Mouse (Mus musculus) myocyte (in vitro differentiated cells): ENCODE results near the gene Cacna2d3. TPM values are rescaled to one million over a fixed set of nuclear protein-coding genes. Genes with fewer than 3 reads are reported as not detected.

Experiments
- H3K27me3 ChIP-seq: one replicate; pipeline ENCODE4 v1.6.1; 2011; ENCODE audit not compliant: control insufficient read depth, insufficient read depth, insufficient read length
- H3K36me3 ChIP-seq: one replicate; pipeline ENCODE4 v1.6.1; 2011; ENCODE audit not compliant: control insufficient read depth, insufficient read depth
- H3K4me2 ChIP-seq: one replicate; pipeline ENCODE4 v1.6.1; 2011; ENCODE audit warnings: low read depth, control low read depth
- H3K4me3 ChIP-seq: one replicate; pipeline ENCODE4 v1.5.1; 2011; ENCODE audit warnings: mild to moderate bottlenecking, control low read depth, moderate library complexity
- H3K79me2 ChIP-seq: one replicate; pipeline ENCODE4 v1.6.1; 2011; ENCODE audit not compliant: control insufficient read depth, insufficient read depth
- H3ac ChIP-seq: one replicate; pipeline ENCODE4 v1.6.1; 2011; ENCODE audit not compliant: control insufficient read depth, insufficient read length
- CEBPB ChIP-seq: IDR thresholded peaks from 2 replicates; pipeline ENCODE4 v1.6.1; 2011; ENCODE audit warnings: mild to moderate bottlenecking, moderate library complexity; ENCODE audit not compliant: poor library complexity, insufficient read depth, severe bottlenecking
- E2F4 ChIP-seq: IDR thresholded peaks from one replicate; pipeline ENCODE4 v1.6.1; 2011; ENCODE audit warnings: mild to moderate bottlenecking, control low read depth, moderate library complexity; ENCODE audit not compliant: insufficient read depth
- MAX ChIP-seq: IDR thresholded peaks from one replicate; pipeline ENCODE4 v1.6.1; 2011; ENCODE audit warnings: low read depth, mild to moderate bottlenecking, control low read depth
- MYOD1 ChIP-seq, 3 experiments: IDR thresholded peaks; one replicate each; pipeline ENCODE4 v1.6.1; 2011; ENCODE audit warnings: control low read depth in 2 of 3, low read depth in 2 of 3, mild to moderate bottlenecking in 2 of 3, moderate library complexity in 1 of 3; ENCODE audit not compliant: insufficient read length in 2 of 3, control insufficient read depth in 1 of 3
- MYOG ChIP-seq, 3 experiments: IDR thresholded peaks; one replicate each; pipeline ENCODE4 v1.6.1; 2011; ENCODE audit warnings: control low read depth in 2 of 3, low read depth in 2 of 3, mild to moderate bottlenecking in 2 of 3; ENCODE audit not compliant: insufficient read length in 2 of 3, control insufficient read depth in 1 of 3, insufficient read depth in 1 of 3
- POLR2A ChIP-seq: IDR thresholded peaks from one replicate; pipeline ENCODE4 v1.6.1; 2011; ENCODE audit warnings: low read depth, mild to moderate bottlenecking, control low read depth, moderate library complexity; ENCODE audit not compliant: insufficient read length
- POLR2AphosphoS2 ChIP-seq: IDR thresholded peaks from one replicate; pipeline ENCODE4 v1.6.1; 2011; ENCODE audit warnings: low read depth, control low read depth; ENCODE audit not compliant: insufficient read length
- REST ChIP-seq: IDR thresholded peaks from one replicate; pipeline ENCODE4 v1.6.1; 2011; ENCODE audit warnings: mild to moderate bottlenecking, control low read depth, moderate library complexity; ENCODE audit not compliant: insufficient read depth, insufficient read length
- SRF ChIP-seq: IDR thresholded peaks from one replicate; pipeline ENCODE4 v1.6.1; 2011; ENCODE audit warnings: low read depth; ENCODE audit not compliant: control insufficient read depth, insufficient read length
- TCF12 ChIP-seq: IDR thresholded peaks from one replicate; pipeline ENCODE4 v1.6.1; 2011; ENCODE audit warnings: mild to moderate bottlenecking, control low read depth; ENCODE audit not compliant: poor library complexity, insufficient read depth, severe bottlenecking
- TCF3 ChIP-seq: IDR thresholded peaks from one replicate; pipeline ENCODE4 v1.6.1; 2011; ENCODE audit warnings: low read depth, control low read depth; ENCODE audit not compliant: insufficient read length
- USF1 ChIP-seq: IDR thresholded peaks from one replicate; pipeline ENCODE4 v1.6.1; 2011; ENCODE audit warnings: low read depth, mild to moderate bottlenecking, control low read depth, moderate library complexity
- polyA plus RNA-seq: library from polyadenylated mRNA; unstranded; fragments of >200 nt; fragmentation: generic; extraction: Trizol; gene quantifications from one replicate; pipeline ENCODE4 v1.2.1, GENCODE M21; 2012; ENCODE audit warnings: missing spikeins

The Cacna2d3 gene
- polyA plus RNA-seq, 1 experiment = 0.10 TPM

- Histone ChIP-seq H3ac (no peak overlapping the region), H3K4me2 (no peak overlapping the region)
Observed at GRCm38 (mm10) chr14:28958131-28959015, 763.3 kb downstream of the Cacna2d3 start.

GRCm38 (mm10) chr14:28955181-28955580 lies 766.5 kb downstream of the Cacna2d3 start:
- Histone ChIP-seq H3K36me3 (no peaks in the 10 kb centered on the region), H3K4me3 (no peak overlapping the region), H3ac (no peak overlapping the region), H3K79me2 (no peaks in the 10 kb centered on the region), H3K27me3 (no peaks in the 10 kb centered on the region), H3K4me2 (no peak overlapping the region)
- TF ChIP-seq TCF12 (no peak), E2F4 (no peak), POLR2A (no peak), MYOG (IDR thresholded peaks at IDR 0.05; ENCODE audit: control insufficient read depth in 1 of 3, insufficient read depth in 1 of 3, insufficient read length in 2 of 3, low read depth in 2 of 3) (no peak), POLR2AphosphoS2 (no peak), TCF3 (no peak), SRF (no peak), CEBPB (no peak), MYOD1 (IDR thresholded peaks at IDR 0.05; ENCODE audit: control insufficient read depth in 1 of 3, insufficient read length in 2 of 3, low read depth in 2 of 3) (no peak), REST (no peak), MAX (no peak), USF1 (no peak)

More at GRCm38 (mm10) chr14:28958131-28959015, 763.3 kb downstream of the Cacna2d3 start:
- no peaks in the 10 kb centered on the region for H3K79me2 ChIP-seq
- TF ChIP-seq REST (no peak), TCF3 (no peak), MYOD1 (IDR thresholded peaks at IDR 0.05; ENCODE audit: control insufficient read depth in 1 of 3, insufficient read length in 2 of 3, low read depth in 2 of 3) (no peak), POLR2AphosphoS2 (no peak), USF1 (no peak), TCF12 (no peak), MYOG (IDR thresholded peaks at IDR 0.05; ENCODE audit: control insufficient read depth in 1 of 3, insufficient read depth in 1 of 3, insufficient read length in 2 of 3, low read depth in 2 of 3) (no peak), SRF (no peak), POLR2A (no peak), CEBPB (no peak)
- no peaks in the 10 kb centered on the region for H3K27me3 ChIP-seq
- H3K36me3 ChIP-seq = no peaks in the 10 kb centered on the region
- H3K4me3 ChIP-seq = no peak overlapping the region

- no peak overlapping the region for H3K4me2 ChIP-seq
- TF ChIP-seq USF1 (no peak), MYOD1 (IDR thresholded peaks at IDR 0.05; ENCODE audit: control insufficient read depth in 1 of 3, insufficient read length in 2 of 3, low read depth in 2 of 3) (no peak), MAX (no peak), MYOG (IDR thresholded peaks at IDR 0.05; ENCODE audit: control insufficient read depth in 1 of 3, insufficient read depth in 1 of 3, insufficient read length in 2 of 3, low read depth in 2 of 3) (no peak), TCF12 (no peak), POLR2AphosphoS2 (no peak), SRF (no peak), E2F4 (no peak), POLR2A (no peak), CEBPB (no peak), TCF3 (no peak), REST (no peak)
Observed at GRCm38 (mm10) chr14:28954588-28954987, 767.1 kb downstream of the Cacna2d3 start.

GRCm38 (mm10) chr14:28954086-28954485 lies 767.6 kb downstream of the Cacna2d3 start:
- Histone ChIP-seq H3K79me2 (no peaks in the 10 kb centered on the region), H3ac (no peak overlapping the region), H3K4me3 (no peak overlapping the region), H3K27me3 (no peaks in the 10 kb centered on the region), H3K4me2 (no peak overlapping the region), H3K36me3 (no peaks in the 10 kb centered on the region)
- TF ChIP-seq MYOD1 (IDR thresholded peaks at IDR 0.05; ENCODE audit: control insufficient read depth in 1 of 3, insufficient read length in 2 of 3, low read depth in 2 of 3) (no peak), POLR2AphosphoS2 (no peak), CEBPB (no peak), POLR2A (no peak), MAX (no peak), TCF12 (no peak), REST (no peak), TCF3 (no peak), USF1 (no peak), MYOG (IDR thresholded peaks at IDR 0.05; ENCODE audit: control insufficient read depth in 1 of 3, insufficient read depth in 1 of 3, insufficient read length in 2 of 3, low read depth in 2 of 3) (no peak), E2F4 (no peak), SRF (no peak)

More at GRCm38 (mm10) chr14:28954588-28954987, 767.1 kb downstream of the Cacna2d3 start:
- Histone ChIP-seq H3ac (no peak overlapping the region), H3K27me3 (no peaks in the 10 kb centered on the region), H3K79me2 (no peaks in the 10 kb centered on the region), H3K4me3 (no peak overlapping the region), H3K36me3 (no peaks in the 10 kb centered on the region)
